Mouse (Mus musculus) gastrocnemius, adult 8-10 months (tissue): ENCODE measurements around the gene 2610528J11Rik. TPM values are rescaled to one million over a fixed set of nuclear protein-coding genes. Genes with fewer than 3 reads are reported as not detected.
A peak's percentile ranks its signal among the peaks of the same experiment; 100 is the strongest.

Experiments
- DNase-seq, 2 experiments: peaks; one replicate each; pipeline ENCODE4 v3.0.0; 2022; ENCODE audit warnings: low spot score in 2 of 2
- total RNA-seq, 4 experiments: library from RNA; stranded (reverse); gene quantifications; 2 replicates each; pipeline ENCODE4 v1.2.4; 2022

Gene 2610528J11Rik
- total RNA-seq, 4 experiments from 2014 or later, result not detected

GRCm38 (mm10) chr4:118539904-118540303 is 13.1 kb downstream of the 2610528J11Rik start:
- DNase-seq, result no peak

- no peak for DNase-seq
Observed at GRCm38 (mm10) chr4:118542510-118543157, 15.8 kb downstream of the 2610528J11Rik start.

DNA sequence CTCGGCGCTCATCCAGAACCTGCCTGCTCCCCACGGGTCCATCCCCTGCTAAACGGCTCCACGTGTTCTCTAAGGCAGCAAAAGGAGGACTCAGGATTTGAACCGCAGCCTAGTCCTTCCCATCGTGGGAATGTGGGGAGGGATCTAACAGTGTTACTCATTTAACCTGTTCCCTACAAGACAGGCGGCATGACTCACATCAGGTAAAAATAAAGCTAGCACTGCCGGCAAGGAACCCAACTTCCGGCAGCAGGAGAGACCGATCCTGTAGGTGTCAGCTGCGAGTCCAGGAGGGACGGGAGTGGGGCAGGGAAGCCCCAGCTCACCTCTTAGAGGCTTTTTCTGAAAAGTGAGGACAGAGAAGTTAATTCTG is 16.3 kb downstream of the 2610528J11Rik start:
- no peak for DNase-seq

DNA sequence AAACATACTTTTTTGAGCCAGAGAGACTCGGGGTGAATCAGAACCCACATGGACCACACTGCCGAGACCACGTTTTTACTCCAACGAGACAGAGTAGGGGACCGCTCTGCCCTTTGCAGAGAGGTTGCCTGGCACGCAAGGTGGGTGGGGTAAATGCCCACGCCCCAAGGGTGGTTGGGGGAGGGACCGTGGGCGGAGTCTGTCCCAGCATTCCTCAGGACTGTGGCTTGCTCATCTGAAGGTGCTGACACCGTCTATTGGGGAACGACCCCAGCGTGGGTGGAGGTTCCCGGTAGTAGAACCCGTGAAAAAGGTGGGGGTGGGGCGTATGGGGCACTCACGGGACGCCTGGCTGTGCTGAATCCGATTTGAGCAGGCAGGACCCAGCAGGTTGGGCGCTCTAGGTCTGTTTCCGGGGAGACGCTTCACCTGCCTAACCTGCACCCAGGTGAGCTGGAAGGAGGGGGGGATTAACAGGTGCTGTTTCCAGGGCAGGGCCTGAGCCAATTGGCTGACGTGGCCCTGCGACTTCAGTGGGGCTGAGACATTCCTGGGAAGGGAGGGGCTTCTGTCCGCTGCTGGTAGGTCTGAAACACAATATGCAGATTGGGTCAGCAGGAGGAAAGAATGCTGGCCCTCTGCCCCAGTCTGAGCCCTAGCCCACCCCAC is 16.9 kb downstream of the 2610528J11Rik start, which contains the start of gene Tmem125:
Gene Tmem125, minus strand, starts transcription at position 453 of the 669 bp plus-strand sequence.
- no peak for DNase-seq

- DNase-seq, result no peak
Observed at GRCm38 (mm10) chr4:118544441-118545127, 17.8 kb downstream of the 2610528J11Rik start.

DNA sequence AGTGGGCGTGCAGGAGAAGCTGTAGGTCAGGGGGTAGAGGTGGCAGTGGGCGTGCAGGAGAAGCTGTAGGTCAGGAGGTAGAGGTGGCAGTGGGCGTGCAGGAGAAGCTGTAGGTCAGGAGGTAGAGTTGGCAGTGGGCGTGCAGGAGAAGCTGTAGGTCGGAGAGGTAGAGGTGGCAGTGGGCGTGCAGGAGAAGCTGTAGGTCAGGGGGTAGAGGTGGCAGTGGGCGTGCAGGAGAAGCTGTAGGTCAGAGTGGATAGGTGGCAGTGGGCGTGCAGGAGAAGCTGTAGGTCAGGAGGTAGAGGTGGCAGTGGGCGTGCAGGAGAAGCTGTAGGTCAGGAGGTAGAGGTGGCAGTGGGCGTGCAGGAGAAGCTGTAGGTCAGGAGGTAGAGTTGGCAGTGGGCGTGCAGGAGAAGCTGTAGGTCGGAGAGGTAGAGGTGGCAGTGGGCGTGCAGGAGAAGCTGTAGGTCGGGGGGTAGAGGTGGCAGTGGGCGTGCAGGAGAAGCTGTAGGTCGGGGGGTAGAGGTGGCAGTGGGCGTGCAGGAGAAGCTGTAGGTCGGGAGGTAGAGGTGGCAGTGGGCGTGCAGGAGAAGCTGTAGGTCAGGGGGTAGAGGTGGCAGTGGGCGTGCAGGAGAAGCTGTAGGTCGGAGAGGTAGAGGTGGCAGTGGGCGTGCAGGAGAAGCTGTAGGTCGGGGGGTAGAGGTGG is 20.8 kb downstream of the 2610528J11Rik start:
- peak; percentile 70 to 72 for DNase-seq

DNA sequence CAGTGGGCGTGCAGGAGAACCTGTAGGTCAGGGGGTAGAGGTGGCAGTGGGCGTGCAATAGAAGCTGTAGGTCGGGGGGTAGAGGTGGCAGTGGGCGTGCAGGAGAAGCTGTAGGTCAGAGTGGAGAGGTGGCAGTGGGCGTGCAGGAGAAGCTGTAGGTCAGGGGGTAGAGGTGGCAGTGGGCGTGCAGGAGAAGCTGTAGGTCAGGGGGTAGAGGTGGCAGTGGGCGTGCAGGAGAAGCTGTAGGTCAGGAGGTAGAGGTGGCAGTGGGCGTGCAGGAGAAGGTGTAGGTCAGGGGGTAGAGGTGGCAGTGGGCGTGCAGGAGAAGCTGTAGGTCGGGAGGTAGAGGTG is 21.3 kb downstream of the 2610528J11Rik start:
- peak in 1 of 2 experiments; percentile 31 for DNase-seq

DNA sequence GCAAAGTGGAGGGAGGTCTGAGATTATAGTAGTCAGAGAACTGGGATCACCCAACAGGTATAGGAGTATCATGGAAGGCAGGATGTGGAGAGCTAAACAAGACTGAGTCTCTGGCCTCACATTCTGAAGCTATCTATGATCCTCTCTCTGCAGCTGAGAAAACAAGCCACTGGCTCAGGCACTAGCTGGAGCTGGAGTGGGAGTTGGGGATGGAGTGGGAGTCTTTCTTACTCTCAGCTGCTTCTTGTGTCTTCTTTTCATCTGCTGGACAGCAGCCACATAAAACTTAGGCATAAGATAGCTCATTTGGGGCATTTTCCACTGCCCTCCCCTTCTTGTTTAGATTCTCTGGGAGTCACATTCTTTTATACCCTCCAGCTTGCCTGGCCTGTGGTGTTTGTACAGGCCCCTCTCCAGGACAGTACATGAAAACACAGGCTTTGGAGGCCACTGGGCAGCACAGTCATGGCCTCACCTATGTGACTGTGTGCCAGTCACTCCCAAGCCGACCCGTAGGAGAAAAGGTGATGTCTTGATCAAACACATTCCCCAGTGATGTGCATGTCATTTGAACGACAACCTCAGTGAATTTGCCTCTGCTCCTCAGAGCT is 26.3 kb downstream of the 2610528J11Rik start:
- DNase-seq, result no peak

DNA sequence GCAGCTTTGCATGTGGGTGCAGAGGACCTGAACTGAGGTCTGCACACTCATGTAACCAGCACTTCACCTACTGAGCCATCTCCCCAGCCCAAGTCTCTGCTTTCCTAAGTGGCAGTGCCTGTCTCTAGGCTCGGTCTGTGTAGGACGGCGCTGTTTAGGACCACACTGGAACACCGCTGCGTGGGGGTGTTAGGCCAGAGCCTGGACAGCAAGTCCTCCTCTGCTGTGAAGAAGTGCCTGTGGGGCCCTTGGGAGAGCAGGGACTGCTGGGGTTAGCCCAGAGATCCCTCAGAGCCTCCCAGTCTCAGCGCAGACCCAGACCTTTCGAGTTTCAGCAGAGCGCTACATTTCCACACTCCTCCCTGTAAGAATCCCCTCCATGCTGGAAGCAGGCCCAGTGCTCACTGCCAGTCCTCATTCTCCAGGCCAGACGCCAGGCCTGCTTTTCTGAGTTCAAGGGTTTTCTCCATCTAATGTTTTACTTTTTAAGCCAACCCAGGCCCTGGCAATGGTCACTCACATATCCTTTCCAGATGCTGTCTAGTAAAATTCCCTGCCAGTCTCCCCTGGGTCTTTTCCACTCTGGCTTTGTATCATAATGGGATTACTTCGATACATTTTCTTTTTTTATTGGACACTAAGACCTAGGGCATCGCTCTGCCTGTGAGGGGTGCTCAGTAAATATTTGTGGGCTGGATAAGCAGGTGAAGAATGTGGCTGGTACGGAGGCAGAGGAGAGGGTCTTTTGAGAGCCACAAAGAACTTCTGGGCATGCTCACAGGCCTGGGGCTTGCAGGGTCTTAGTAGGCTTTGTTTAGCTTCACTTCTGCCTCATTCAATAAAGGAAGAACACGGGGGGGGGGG is 37.5 kb downstream of the 2610528J11Rik start:
- no peak for DNase-seq

DNA sequence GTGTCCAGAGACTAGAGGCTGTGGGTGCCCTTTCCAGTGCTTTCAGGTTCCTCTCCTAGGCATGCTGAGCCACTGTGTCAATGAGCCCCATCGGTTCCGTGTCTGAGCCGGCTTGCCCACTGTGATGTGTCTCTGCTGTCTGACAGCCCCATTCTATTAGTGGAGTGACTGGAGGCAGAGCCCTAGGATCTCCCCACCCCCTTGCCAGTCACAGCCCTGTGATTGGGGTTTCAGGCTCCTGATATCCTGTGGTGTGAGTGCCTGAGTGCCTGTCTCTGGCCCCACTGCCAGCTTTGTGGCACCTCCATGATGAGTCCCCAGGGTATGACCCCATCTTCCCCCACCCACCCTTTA is 38.1 kb downstream of the 2610528J11Rik start:
- DNase-seq, result no peak

DNA sequence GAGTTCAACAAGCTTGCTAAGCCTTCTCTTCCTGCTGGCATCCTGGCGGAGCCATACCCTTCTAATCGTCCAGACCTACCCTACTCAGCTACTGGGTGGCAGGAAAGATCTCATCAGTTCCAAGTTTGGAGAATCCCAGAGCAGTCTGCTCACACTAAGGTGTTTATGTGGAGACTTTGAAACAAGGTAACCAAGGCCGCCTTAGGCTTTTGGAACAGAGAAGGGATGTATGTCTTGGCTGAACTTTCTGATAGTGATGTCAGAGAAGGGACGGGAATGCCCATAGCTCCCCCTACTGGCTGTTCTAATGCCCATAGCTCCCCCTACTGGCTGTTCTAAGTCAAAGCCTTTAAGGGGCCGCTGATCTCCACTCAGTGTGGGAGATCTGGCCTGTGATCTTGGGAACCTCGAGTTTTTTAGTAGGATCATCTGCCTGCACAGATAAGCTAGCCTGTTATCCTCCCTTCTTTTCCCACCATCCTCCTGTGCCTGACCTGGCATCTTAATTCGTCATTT is 39.4 kb downstream of the 2610528J11Rik start:
- no peak for DNase-seq

DNA sequence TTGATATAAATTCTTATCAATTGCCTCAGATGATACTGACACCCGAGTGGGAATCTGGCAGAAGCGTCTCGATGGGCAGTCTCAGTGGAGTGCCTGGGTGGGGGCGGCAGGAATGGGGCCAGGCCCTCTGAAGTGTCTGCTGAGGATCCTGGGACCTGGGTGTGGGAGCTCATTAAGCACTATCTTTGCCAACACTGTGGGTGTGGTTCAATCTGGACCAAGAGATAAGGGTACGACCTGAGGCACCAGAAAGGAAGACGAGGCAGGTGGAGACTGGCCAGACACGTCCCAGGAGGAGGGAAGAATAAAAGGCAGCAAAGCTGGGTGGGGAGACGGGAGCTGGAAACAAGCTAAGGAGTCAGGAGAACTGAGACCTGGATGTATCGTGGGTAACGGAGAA is 41.9 kb downstream of the 2610528J11Rik start:
- no peak for DNase-seq

DNA sequence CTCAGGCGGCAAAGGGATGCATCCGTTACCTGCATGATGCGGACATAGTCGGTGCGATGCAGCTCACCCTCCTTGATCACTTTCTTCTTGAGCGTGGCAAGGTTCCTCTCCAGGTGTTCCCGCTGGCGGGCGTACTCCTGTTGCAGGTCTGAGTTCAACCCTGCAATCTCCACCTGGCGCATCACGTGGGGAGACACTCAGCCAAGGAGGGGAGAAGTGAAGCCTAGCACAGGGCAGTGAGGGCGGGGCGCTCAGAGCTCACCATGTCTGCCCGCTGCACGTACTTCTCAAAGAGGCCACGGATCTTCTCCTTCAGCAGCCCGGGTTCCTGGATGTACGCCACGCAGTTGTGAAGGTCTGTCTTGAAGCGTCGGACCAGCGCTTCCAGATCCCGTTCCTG is 42.5 kb downstream of the 2610528J11Rik start:
- DNase-seq, result no peak

GRCm38 (mm10) chr4:118571441-118571840 is 44.6 kb downstream of the 2610528J11Rik start:
- no peak for DNase-seq

GRCm38 (mm10) chr4:118576097-118576496 is 49.3 kb downstream of the 2610528J11Rik start:
- DNase-seq, result peak; percentile 20 to 23

GRCm38 (mm10) chr4:118579313-118579712 is 52.5 kb downstream of the 2610528J11Rik start:
- no peak for DNase-seq
